Mouse (Mus musculus) megakaryocyte, adult 5-6 weeks (primary cell): Measurements from ENCODE around the gene Tmem260. TPM values are rescaled to one million over a fixed set of nuclear protein-coding genes. Genes with fewer than 3 reads are reported as not detected.

ENCODE experiments used
- ATAC-seq: 2 replicates; pipeline ENCODE4 v1.8.0; 2016; ENCODE audit warnings: mild to moderate bottlenecking, inconsistent platforms; ENCODE audit not compliant: poor library complexity, severe bottlenecking
- total RNA-seq, 2 experiments: library from RNA; stranded (forward) in 1 of 2; stranded (reverse) in 1 of 2; fragments of 153-499, 151-499 nt in 1 of 2; fragments of 221-1000, 200-1000 nt in 1 of 2; gene quantifications; 2 replicates each; pipeline versions ENCODE4 v1.2.3 to v1.2.4; 2015 to 2017

The Tmem260 gene
- total RNA-seq, 2 experiments from 2014 or later: 15.6 to 18.6 TPM

DNA sequence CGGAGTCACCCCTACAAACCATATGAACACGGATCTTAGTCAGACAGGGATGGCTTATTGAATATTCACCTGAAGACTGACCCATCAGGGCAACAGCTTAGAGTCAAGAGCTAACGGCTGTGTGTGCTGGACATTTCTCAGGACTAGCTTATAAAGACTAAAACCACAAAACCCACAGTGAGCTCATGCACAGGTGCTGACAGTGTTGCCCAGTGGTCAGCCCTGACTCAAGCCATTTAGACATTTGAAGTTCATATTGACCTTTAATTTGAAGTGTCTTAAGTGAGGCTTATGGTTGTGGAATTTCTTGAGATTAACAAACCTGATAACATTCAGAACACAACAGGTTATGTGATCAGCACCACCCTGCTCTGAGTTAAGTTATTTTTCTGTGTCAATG, 100.1 kb downstream of the Tmem260 start:
- ATAC-seq: no peak

DNA sequence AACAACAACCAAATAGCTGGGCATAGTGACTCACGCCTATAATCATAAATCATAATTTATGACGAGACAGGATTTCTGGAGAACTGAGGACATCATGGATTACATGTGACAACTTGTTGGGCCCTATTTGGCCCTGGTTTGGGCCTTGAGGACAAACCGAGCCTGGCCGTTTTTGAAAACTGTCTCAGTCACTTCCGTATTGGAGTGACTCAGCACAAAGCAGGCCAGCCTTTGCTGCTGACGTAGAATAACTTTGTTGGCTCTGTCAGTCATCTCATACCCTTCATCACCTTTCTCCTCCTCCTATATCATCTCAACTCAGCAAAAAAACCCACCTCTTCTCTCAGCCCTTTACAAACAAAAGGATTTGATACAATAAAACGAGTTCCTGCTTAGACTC, 103.8 kb downstream of the Tmem260 start:
- no peak for ATAC-seq

DNA sequence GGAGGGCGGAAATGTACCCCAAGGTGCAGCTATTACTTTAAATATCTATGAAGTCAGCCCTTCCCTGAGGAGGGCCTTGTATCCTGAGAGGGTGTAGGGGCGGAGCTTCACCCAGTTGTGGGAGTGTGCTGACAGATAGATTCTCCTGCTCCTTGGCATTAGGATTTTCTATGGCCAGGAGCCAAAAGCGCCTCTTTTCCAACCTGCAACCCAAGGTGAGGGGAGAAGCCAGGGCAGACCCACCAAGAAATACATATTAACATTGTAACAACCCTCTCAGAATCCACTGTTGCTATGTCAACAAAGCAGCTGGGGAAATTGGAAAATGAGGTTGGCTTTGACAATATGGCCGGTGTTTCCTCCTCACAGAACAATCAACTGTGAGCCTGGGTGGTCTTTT, 107.3 kb downstream of the Tmem260 start:
- no peak for ATAC-seq

DNA sequence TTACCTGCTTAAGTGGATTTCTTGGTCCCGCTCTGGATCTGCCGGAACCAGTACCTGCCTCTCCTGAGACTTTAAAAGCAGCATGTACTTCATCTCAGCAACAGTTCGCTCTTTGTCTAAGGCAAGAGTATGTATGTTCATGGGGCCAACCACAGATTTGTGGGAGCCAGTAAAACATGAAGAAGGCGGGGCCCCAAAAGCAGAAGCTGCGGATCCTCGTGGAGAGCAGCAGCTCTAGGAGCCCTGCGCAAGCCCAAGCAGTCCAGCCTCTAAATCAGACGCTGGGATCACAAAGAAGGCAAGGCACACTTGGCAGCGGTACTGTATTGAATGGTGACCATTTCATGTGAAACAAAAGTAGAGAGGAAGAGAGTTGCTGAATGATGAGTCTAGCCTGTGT, 107.8 kb downstream of the Tmem260 start:
- ATAC-seq: peak; percentile 52; the same call in 1 of the 2 replicates

GRCm38 (mm10) chr14:48558975-48559374, 113.1 kb downstream of the Tmem260 start:
- no peak for ATAC-seq

DNA sequence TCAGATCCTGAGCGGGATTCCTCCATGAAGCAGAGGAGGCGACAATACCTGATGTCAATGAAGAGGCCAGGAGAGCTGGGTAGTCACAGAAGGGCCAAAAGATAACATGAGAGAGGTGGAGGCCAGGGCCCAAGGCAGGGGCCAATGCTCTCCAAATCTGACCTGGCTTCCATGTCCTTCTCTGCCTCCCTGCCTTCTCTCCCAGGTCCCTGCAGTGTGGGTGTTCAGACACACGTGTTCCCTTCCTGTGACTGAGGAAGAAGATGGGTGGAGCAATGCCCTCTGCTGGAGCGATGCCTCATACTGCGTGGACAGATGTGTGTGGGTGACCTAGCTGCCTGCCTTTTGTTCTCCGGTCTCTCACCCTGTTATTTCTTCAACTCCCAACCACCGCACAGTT, 113.8 kb downstream of the Tmem260 start:
- no peak for ATAC-seq

GRCm38 (mm10) chr14:48566596-48566995, 120.7 kb downstream of the Tmem260 start:
- ATAC-seq: no peak

Other genes starting within 250 kb of the Tmem260 start
- not detected in 2 replicates for gene Otx2, start 227.7 kb downstream of the Tmem260 start, total RNA-seq (2015)
- not detected in 2 replicates for gene Otx2, start 227.7 kb downstream of the Tmem260 start, total RNA-seq (2017)